Mouse (Mus musculus) spleen, adult 2 months (tissue): ENCODE data around the gene Stim1.

Experiments
- CTCF ChIP-seq: fragments of 200-500 bp; IDR thresholded peaks from 2 replicates; pipeline ENCODE4 v1.5.1; 2011; ENCODE audit warnings: mild to moderate bottlenecking, inconsistent platforms; ENCODE audit not compliant: insufficient read depth, insufficient read length, insufficient replicate concordance; ENCODE audit errors: extremely low read depth
- POLR2A ChIP-seq: fragments of 200-500 bp; IDR thresholded peaks from 2 replicates; pipeline ENCODE4 v1.6.1; 2011; ENCODE audit warnings: low read depth, low read length, inconsistent platforms

GRCm38 (mm10) chr7:102226051-102226450 is 41.6 kb upstream of the Stim1 start:
- no peak for TF ChIP-seq CTCF
- no peak for TF ChIP-seq POLR2A
